Mouse (Mus musculus): ENCODE measurements at regions not wholly inside any gene's neighbourhood (a gene's known extent, or its start where the extent isn't known, plus 50 kb on each side); places are given as distances from the start of the nearest gene placed in this dataset.

DNA sequence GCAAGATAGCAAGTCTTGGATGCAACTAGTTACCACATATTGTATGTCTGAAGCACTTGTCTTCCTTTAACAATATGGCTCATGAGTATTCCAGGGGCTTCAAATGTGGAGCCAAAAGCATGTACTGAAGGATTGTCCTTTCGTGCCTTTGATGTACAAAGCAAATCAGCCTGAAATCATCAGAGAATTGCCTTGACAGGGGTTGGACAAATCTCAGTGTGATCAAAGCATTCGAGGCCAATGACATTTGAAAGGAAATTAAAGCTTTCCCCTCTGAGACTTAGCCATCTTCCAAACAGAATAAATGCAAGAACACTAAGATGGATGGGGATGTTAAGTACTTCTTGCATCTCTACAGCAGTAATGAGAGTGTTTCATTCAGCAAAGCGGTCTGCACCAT, 1144.9 kb downstream of the Mat2b start:
- TF ChIP-seq CTCF (IDR thresholded peaks at IDR 0.05; ENCODE audit: insufficient read depth, low read length) = no peak
- no peak for TF ChIP-seq POLR2A (IDR thresholded peaks at IDR 0.05; ENCODE audit: borderline replicate concordance, extremely low read depth, low read depth, low read length)
